Mouse (Mus musculus): ENCODE measurements at regions not wholly inside any gene's neighbourhood (a gene's known extent, or its start where the extent isn't known, plus 50 kb on each side); places are given as distances from the start of the nearest gene placed in this dataset.

DNA sequence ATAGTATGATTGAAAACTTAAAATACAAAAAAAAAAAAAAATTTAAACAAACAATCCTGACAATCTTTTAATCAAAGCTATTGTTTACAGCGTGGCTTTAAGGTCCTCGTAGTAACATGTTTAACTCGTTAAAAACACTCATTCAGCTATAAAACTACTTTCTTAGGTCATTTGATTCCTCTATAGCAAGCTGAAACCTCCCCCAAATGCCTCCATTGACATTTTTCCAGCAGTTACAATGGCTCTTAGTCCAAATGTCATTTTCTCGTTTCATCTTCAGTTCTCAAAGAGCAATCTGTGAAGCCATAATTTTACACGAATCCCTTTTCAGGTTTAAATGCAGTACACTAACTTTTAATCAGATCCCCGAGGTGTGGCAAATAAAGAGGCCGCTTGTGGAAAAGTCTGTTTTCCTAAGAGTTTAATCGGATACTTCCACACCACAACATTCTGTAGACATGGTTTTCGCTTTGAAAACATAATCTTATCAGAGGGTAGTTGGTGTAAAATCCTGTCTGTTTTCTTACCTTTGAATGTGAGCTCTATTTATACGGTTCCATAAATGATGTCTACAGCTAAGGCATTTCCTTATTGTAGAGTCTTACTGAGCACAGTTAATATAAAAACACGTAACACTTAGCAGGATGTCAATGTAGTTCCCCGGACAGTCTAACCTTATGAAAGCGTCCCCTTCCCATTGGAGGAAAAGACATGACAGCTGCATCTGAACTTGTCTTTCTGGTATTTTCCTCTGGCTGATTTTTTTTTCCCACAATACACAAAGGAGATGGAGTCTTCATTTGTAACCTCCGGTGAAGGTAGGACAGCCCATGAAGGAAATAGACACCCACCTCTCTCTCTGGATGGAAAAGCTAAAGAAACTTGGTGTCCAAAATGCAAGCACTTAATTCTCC is 69.6 kb upstream of the BC052040 start:
- DNase-seq (ENCODE audit: low read depth, low spot score), result no peak

DNA sequence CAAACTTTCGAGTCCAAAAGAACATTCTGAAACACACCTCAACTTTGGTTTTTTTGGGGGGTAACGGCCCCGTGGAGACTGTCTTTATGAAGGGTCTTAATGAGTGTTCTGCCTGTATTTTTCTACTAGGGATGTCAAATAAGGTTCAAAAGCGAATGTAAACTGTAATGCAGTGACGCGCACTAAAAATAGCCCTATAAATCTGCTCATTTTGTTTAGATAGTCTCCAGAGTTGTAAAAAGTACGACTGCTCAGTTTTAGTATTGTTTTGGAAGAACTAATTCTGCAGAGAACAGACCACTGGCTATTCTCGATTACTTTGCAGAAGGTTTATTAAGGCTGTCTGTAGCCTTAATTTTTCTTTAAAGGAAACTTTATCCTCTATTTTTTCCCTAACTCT is 68.6 kb upstream of the BC052040 start:
- DNase-seq (ENCODE audit: low read depth, low spot score), result no peak

DNA sequence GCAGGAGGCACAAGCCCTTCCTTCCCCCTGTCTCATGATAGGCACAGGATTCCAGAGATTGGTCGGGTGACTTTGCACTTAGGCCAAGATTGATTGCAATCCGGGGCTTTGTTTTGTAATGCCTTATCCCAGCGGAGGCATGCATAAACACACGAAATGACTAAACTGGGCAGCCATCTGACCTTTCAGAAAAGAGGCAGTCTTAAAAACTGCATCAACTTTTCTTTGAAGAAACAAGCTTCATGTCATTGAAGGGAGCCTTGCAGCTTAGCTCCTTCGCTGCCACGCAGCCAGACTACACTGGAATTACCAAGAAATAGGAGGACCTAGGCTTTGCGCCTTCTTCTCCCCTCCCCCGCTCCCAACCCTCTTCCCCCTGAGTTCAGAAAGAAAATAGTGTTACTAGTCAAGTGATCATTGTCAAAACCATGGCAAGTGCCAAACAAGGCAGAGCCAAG is 67.7 kb upstream of the BC052040 start:
- peak; percentile 18 for DNase-seq (ENCODE audit: low read depth, low spot score)

DNA sequence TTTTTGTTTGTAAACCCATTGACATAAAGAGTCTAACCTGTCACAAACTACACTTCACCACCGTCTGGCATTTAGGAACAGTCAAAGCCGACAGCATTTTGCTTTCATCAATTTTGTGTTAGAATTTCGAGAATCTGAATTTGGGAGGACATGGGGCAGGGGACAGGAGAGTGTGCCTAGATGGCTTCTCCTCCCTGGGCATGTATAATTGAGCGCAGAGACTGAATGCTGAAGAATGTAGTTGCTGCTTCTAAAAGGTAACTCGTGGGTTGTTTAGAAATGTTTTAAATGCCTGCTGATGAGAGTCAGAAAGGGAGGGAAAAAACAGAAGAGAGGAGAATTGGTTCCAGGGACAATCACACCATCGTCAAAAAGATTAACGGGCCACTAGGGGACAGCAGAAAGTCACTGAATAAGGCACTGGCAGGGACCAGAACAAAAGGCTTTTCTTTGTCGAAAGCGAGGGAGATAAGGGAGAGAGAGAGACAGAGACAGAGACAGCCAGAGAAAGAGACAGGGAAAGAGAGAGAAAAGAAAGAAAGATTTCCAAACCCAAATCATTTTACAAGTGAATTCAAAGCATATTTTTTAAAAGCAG is 66.6 kb upstream of the BC052040 start:
- peak; percentile 48 for DNase-seq (ENCODE audit: low read depth, low spot score)

DNA sequence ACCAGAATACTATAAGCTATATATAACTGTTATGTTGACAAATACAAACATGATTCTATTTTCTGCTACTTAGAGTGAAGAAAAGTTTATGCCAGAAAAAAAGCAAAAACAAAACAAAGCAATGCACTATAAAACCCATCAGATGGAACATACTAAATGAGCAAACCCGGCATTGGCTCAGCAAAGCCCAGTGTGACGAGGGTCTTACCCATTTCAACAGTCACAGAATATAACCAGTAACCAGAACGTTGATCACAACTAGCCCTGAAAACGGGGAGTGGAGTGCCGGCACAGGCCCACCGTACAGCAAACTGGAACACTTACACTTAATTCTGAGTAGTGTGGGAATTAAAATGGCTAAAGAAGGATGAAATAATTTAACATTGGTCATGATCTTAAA is 66.0 kb upstream of the BC052040 start:
- DNase-seq (ENCODE audit: low read depth, low spot score), result no peak

DNA sequence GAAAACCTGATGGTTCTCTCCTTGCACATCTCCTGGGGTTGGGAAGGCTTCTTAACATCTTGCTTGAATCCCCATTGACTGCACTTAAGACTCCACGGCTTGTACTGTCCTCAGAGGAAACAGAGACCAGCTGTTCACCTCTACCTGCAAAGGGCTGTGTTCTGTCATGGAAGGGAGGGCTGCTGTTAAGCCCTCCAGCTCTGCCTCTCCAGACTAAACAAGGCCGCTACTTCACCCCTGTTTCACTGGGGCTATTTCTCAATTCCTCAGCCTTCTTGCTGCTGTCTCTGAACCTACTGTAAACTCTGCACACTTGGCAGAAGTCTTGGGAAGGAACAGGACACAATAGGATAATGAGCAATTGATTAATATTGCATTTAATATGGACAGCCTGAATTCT is 64.7 kb upstream of the BC052040 start:
- no peak for DNase-seq (ENCODE audit: low read depth, low spot score)

DNA sequence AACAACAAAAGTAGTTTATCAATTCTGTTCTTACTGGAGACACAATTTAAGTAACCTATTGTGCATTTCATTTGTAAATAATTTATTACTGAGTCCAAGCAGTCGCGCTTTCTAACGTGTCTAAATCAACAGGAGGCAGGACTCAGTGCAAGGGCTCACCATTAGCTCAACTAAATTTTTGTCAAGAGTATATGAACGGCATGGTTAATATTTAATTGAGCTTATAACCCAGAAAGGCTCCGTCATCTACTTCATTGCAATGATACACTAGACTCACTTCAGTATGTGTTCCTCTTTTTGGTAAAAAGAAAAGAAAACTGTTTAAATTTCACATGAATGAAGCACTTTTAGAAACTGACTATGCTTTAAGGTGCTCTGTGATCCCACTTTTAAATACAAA is 61.5 kb upstream of the BC052040 start:
- DNase-seq (ENCODE audit: low read depth, low spot score), result no peak

DNA sequence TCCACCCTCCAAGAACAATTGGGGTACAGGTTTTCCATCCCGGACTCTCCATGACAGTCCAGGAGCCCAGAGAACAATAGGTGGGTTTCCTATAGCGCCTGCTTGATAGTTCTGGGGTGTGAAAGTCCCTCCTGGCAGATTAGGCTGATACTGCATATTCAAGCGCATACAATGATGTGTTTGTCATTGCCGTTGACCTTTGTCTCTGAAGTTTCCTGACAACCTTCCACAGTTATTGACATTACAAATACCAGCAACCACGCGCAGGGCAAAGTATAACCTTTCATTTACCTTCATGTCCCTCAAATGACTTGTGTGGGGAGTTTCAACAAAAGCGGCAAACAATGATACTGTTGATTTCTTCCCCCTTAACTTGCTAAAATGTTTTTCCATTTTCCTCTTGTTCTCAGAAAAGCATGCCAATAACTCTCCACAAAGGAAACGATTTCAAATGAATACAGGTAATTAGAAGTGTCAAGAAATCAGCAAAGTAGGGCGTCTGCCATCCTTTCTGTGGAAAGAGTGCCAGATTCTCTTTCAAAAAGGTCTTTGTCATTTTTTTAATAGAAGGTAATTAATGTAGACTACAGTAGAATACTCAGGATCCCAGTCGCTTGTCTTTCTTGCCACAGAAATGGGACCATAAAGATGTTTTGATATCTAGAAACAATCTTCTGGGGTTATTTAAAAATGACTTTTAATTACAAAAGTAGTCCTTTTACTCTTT is 60.9 kb upstream of the BC052040 start:
- no peak for DNase-seq (ENCODE audit: low read depth, low spot score)

DNA sequence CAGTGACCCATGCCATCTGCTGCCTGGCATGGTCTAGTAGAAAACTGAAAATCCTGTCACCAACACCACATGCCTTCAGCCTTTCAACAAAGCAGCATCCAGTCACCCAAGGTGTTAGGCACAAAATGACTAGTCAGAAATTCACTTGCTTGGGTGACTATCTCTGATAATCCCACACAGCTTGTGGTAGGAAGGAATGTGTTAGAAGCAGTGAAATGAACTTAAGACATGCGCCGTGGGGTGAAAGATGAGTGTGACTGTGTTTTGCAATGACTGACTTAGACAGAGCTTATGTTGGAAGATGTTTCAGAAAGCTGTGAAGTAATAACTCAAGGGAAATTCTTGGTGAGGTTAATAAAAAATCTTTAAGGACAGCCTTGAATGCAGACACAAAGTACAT is 51.6 kb upstream of the BC052040 start:
- DNase-seq (ENCODE audit: low read depth, low spot score), result no peak

Data from ES-CJ7 (cell line).